In the genomic region with DNA sequence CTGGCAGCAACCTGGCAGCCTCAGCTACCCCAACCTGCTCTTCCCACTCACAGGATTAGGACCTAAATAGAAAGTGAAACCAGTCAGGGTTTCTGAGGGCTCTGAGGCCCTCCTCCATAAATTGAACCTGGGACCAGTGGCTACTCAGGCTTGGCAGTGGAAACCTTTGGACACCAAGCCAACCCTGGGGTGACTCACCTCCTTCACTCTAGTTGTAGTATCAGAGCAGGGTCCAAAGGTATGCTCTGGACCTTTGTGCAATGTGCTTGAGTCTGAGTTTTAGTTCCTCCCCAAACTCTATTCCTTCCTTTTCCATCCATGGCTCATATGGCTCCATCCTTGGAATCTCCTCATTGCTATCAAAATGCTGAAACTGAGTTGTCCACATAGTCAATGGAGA, we compare ENCODE assay signal across 37 mouse cellular contexts. TPM values are rescaled to one million over a fixed set of nuclear protein-coding genes. Genes with fewer than 3 reads are reported as not detected.
"Had no signal": no experiment of that assay in that cellular context is flagged by ENCODE, and none has a peak within 500 bp of the region (broad histone marks: within the 10 kb centered on the region; RNA-seq: fewer than 3 reads in every experiment).

No protein-coding gene starts in this region.

- H3K4me1 ChIP-seq: heart, embryonic 13.5 days; heart, embryonic 15.5 days; hindbrain, embryonic 13.5 days; hindbrain, embryonic 15.5 days; kidney, embryonic 15.5 days; limb, embryonic 10.5 days; limb, embryonic 12.5 days; liver, embryonic 13.5 days had no signal

- ATAC-seq: forebrain, embryonic 16.5 days; hindbrain, postnatal 0 days had no signal

- DNase-seq: gastrocnemius, adult 2 months; gastrocnemius, postnatal 10 days; gastrocnemius, postnatal 25 days; heart, adult 18-20 months; heart, postnatal 14 days; heart, postnatal 36 days; kidney, adult 18-20 months; kidney, postnatal 14 days; kidney, postnatal 36 days; layer of hippocampus, adult 9-11 months; liver, embryonic 13.5 days had no signal

- H3K9me3 ChIP-seq: heart, embryonic 15.5 days; hindbrain, embryonic 13.5 days; hindbrain, embryonic 15.5 days; kidney, embryonic 15.5 days; limb, embryonic 10.5 days; liver, embryonic 13.5 days had no signal

- H3K4me2 ChIP-seq: heart, embryonic 11.5 days; heart, embryonic 13.5 days; heart, embryonic 15.5 days; hindbrain, embryonic 13.5 days; hindbrain, embryonic 15.5 days; kidney, embryonic 15.5 days; limb, embryonic 12.5 days; liver, embryonic 13.5 days had no signal

- H3K9ac ChIP-seq: heart, embryonic 13.5 days; heart, embryonic 15.5 days; hindbrain, embryonic 13.5 days; hindbrain, embryonic 15.5 days; kidney, embryonic 15.5 days; limb, embryonic 12.5 days; liver, embryonic 13.5 days had no signal

- H3K4me3 ChIP-seq: gastrocnemius, adult 2 months; heart, embryonic 13.5 days; heart, embryonic 15.5 days; hindbrain, embryonic 13.5 days; hindbrain, embryonic 15.5 days; kidney, embryonic 15.5 days; left cerebral cortex, adult 2 months; limb, embryonic 10.5 days; limb, embryonic 12.5 days; liver, embryonic 13.5 days had no signal

- H3K36me3 ChIP-seq: heart, embryonic 13.5 days; heart, embryonic 15.5 days; hindbrain, embryonic 13.5 days; hindbrain, embryonic 15.5 days; kidney, embryonic 15.5 days; limb, embryonic 10.5 days; limb, embryonic 12.5 days; liver, embryonic 13.5 days had no signal

- H3K27me3 ChIP-seq: heart, embryonic 13.5 days; heart, embryonic 15.5 days; hindbrain, embryonic 13.5 days; hindbrain, embryonic 15.5 days; kidney, embryonic 15.5 days; limb, embryonic 12.5 days; liver, embryonic 13.5 days had no signal

- H3K27ac ChIP-seq: gastrocnemius, adult 2 months; heart, embryonic 13.5 days; heart, embryonic 15.5 days; hindbrain, embryonic 13.5 days; hindbrain, embryonic 15.5 days; hindbrain, postnatal 0 days; kidney, embryonic 15.5 days; kidney, postnatal 0 days; left cerebral cortex, adult 2 months; limb, embryonic 10.5 days; limb, embryonic 12.5 days; liver, embryonic 13.5 days had no signal

RNA-seq across cellular contexts. Expression of gene Olfr107, which starts 14.4 kb away (rescaled TPM):
- total RNA-seq: gastrocnemius, adult 2 months; gastrocnemius, postnatal 10 days; gastrocnemius, postnatal 25 days; gastrocnemius, postnatal 4 days; granulocyte monocyte progenitor cell, adult 5-6 weeks; heart, adult 18-20 months; heart, adult 8-10 months; heart, postnatal 14 days; heart, postnatal 36 days; hematopoietic stem cell, adult 5-6 weeks; hindbrain, postnatal 0 days; layer of hippocampus, adult 18-20 months; layer of hippocampus, adult 8-10 months; left cerebral cortex, adult 2 months; left cerebral cortex, postnatal 14 days; left cerebral cortex, postnatal 36 days had no signal
- polyA plus RNA-seq: forebrain, embryonic 16.5 days; frontal cortex, adult 2 months; heart, embryonic 11.5 days; heart, embryonic 13.5 days; heart, embryonic 15.5 days; heart, postnatal 0 days; hindbrain, embryonic 11.5 days; hindbrain, embryonic 13.5 days; hindbrain, embryonic 15.5 days; hindbrain, postnatal 0 days; intestine, embryonic 14.5 days; kidney, embryonic 15.5 days; kidney, postnatal 0 days; limb, embryonic 10.5 days; limb, embryonic 12.5 days; limb, embryonic 14.5 days; liver, embryonic 13.5 days had no signal

RNA-seq across cellular contexts. Expression of gene Olfr106-ps, which starts 23.2 kb away (rescaled TPM):
- total RNA-seq: gastrocnemius, adult 2 months; gastrocnemius, postnatal 10 days; gastrocnemius, postnatal 25 days; gastrocnemius, postnatal 4 days; granulocyte monocyte progenitor cell, adult 5-6 weeks; heart, adult 18-20 months; heart, adult 8-10 months; heart, postnatal 14 days; heart, postnatal 36 days; hematopoietic stem cell, adult 5-6 weeks; hindbrain, postnatal 0 days; layer of hippocampus, adult 18-20 months; layer of hippocampus, adult 8-10 months; layer of hippocampus, postnatal 14 days; left cerebral cortex, adult 2 months; left cerebral cortex, postnatal 14 days; left cerebral cortex, postnatal 36 days had no signal
- polyA plus RNA-seq: forebrain, embryonic 16.5 days; frontal cortex, adult 2 months; heart, embryonic 11.5 days; heart, embryonic 13.5 days; heart, embryonic 15.5 days; heart, postnatal 0 days; hindbrain, embryonic 11.5 days; hindbrain, embryonic 13.5 days; hindbrain, embryonic 15.5 days; hindbrain, postnatal 0 days; intestine, embryonic 14.5 days; kidney, embryonic 15.5 days; kidney, postnatal 0 days; limb, embryonic 10.5 days; limb, embryonic 12.5 days; limb, embryonic 14.5 days; liver, embryonic 13.5 days had no signal

RNA-seq across cellular contexts. Expression of gene Olfr108, which starts 31.9 kb away (rescaled TPM):
- total RNA-seq: gastrocnemius, adult 2 months; gastrocnemius, postnatal 10 days; gastrocnemius, postnatal 25 days; gastrocnemius, postnatal 4 days; granulocyte monocyte progenitor cell, adult 5-6 weeks; heart, adult 18-20 months; heart, adult 8-10 months; heart, postnatal 14 days; heart, postnatal 36 days; hematopoietic stem cell, adult 5-6 weeks; hindbrain, postnatal 0 days; layer of hippocampus, adult 18-20 months; layer of hippocampus, adult 8-10 months; layer of hippocampus, postnatal 14 days; left cerebral cortex, adult 2 months; left cerebral cortex, postnatal 14 days; left cerebral cortex, postnatal 36 days had no signal
- polyA plus RNA-seq: forebrain, embryonic 16.5 days; frontal cortex, adult 2 months; heart, embryonic 11.5 days; heart, embryonic 13.5 days; heart, embryonic 15.5 days; heart, postnatal 0 days; hindbrain, embryonic 11.5 days; hindbrain, embryonic 13.5 days; hindbrain, embryonic 15.5 days; hindbrain, postnatal 0 days; intestine, embryonic 14.5 days; kidney, embryonic 15.5 days; kidney, postnatal 0 days; limb, embryonic 10.5 days; limb, embryonic 12.5 days; limb, embryonic 14.5 days; liver, embryonic 13.5 days had no signal

RNA-seq across cellular contexts. Expression of gene Olfr105-ps, which starts 34.5 kb away (rescaled TPM):
- total RNA-seq: gastrocnemius, adult 2 months; gastrocnemius, postnatal 10 days; gastrocnemius, postnatal 25 days; gastrocnemius, postnatal 4 days; granulocyte monocyte progenitor cell, adult 5-6 weeks; heart, adult 18-20 months; heart, adult 8-10 months; heart, postnatal 14 days; heart, postnatal 36 days; hematopoietic stem cell, adult 5-6 weeks; hindbrain, postnatal 0 days; layer of hippocampus, adult 18-20 months; layer of hippocampus, adult 8-10 months; layer of hippocampus, postnatal 14 days; left cerebral cortex, adult 2 months; left cerebral cortex, postnatal 14 days; left cerebral cortex, postnatal 36 days had no signal
- polyA plus RNA-seq: forebrain, embryonic 16.5 days; frontal cortex, adult 2 months; heart, embryonic 11.5 days; heart, embryonic 13.5 days; heart, embryonic 15.5 days; heart, postnatal 0 days; hindbrain, embryonic 11.5 days; hindbrain, embryonic 13.5 days; hindbrain, embryonic 15.5 days; hindbrain, postnatal 0 days; intestine, embryonic 14.5 days; kidney, embryonic 15.5 days; kidney, postnatal 0 days; limb, embryonic 10.5 days; limb, embryonic 12.5 days; limb, embryonic 14.5 days; liver, embryonic 13.5 days had no signal

RNA-seq across cellular contexts. Expression of gene Olfr109, which starts 45.3 kb away (rescaled TPM):
- total RNA-seq: gastrocnemius, adult 2 months; gastrocnemius, postnatal 10 days; gastrocnemius, postnatal 25 days; gastrocnemius, postnatal 4 days; granulocyte monocyte progenitor cell, adult 5-6 weeks; heart, adult 18-20 months; heart, adult 8-10 months; heart, postnatal 14 days; heart, postnatal 36 days; hematopoietic stem cell, adult 5-6 weeks; hindbrain, postnatal 0 days; layer of hippocampus, adult 18-20 months; layer of hippocampus, adult 8-10 months; layer of hippocampus, postnatal 14 days; left cerebral cortex, adult 2 months; left cerebral cortex, postnatal 14 days; left cerebral cortex, postnatal 36 days had no signal
- polyA plus RNA-seq: forebrain, embryonic 16.5 days; frontal cortex, adult 2 months; heart, embryonic 11.5 days; heart, embryonic 13.5 days; heart, embryonic 15.5 days; heart, postnatal 0 days; hindbrain, embryonic 11.5 days; hindbrain, embryonic 13.5 days; hindbrain, embryonic 15.5 days; hindbrain, postnatal 0 days; intestine, embryonic 14.5 days; kidney, embryonic 15.5 days; kidney, postnatal 0 days; limb, embryonic 10.5 days; limb, embryonic 12.5 days; limb, embryonic 14.5 days; liver, embryonic 13.5 days had no signal
